ENCODE assay signal across 10 mouse cellular contexts in the genomic region with DNA sequence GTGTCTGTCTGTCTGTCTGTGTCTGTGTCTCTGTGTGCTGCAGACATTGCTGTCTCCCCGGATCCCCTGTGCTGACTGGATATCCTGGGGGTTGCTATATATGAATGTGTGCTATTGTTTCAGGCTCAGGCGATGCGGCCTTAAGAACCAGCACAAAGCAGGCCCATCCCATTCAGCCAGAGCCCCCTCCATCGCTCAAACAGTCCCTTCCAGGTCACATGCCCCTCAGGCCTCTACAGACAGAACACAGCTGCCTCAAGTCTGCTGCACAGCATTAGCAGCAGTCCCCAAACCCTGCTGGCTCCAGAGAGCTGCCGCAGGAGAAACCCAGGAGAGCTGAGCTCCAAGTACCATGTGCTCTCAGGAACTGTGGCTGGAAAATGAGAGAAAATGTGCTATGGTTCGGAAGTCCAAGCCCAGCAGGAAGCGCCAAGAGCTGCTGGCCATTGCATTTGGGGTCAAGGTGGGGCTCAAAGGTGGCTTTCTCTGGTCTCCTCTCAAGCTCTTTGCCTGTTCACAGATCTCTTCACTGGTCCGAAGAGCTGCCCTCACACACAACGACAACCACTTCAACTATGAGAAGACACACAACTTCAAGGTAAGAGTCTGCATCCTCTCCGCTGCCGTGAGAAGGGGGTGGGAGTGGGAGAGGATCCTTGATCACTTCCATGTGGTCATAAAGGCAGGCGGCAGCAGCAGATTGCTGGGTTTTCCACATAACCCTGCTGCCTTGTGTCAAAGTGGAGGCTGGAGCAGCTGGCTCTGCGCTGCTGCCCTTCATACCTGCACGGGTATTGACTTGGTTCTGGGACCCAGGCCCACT. TPM values are rescaled to one million over a fixed set of nuclear protein-coding genes. Genes with fewer than 3 reads are reported as not detected.
DNase-seq lines count a peak whose midpoint lies in the region; ATAC-seq and TF ChIP-seq lines count a peak whose summit lies in the region.
"Had no signal": no experiment of that assay in that cellular context is flagged by ENCODE, and none has a peak within 500 bp of the region (broad histone marks: within the 10 kb centered on the region; RNA-seq: fewer than 3 reads in every experiment).

No protein-coding gene starts in this region.

- no peak overlapping the region for H3K4me3 ChIP-seq in forebrain, embryonic 10.5 days
- H3K4me3 ChIP-seq in forebrain, embryonic 16.5 days (replicated peaks; ENCODE audit: low read length), result no peak overlapping the region
- no peak overlapping the region for H3K4me3 ChIP-seq in limb, embryonic 14.5 days (replicated peaks; ENCODE audit: low read length)
- H3K4me3 ChIP-seq: limb, embryonic 15.5 days had no signal

- peaks cover 6% of the 10 kb centered on the region for H3K27me3 ChIP-seq in forebrain, embryonic 10.5 days (ENCODE audit: poor library complexity, severe bottlenecking)
- H3K27me3 ChIP-seq in forebrain, embryonic 16.5 days (replicated peaks; ENCODE audit: control insufficient read depth, insufficient read depth, low read length), result no peaks in the 10 kb centered on the region
- H3K27me3 ChIP-seq in limb, embryonic 14.5 days (ENCODE audit: control insufficient read depth, insufficient read depth, low read length), result no peaks in the 10 kb centered on the region
- H3K27me3 ChIP-seq: limb, embryonic 15.5 days had no signal

- H3K9ac ChIP-seq in forebrain, embryonic 16.5 days (replicated peaks; ENCODE audit: low read depth, low read length), result no peak overlapping the region
- peak overlapping the region; percentile 28; the same call in 1 of the 2 replicates for H3K9ac ChIP-seq in limb, embryonic 14.5 days (ENCODE audit: low read depth, low read length, severe bottlenecking)
- H3K9ac ChIP-seq: limb, embryonic 15.5 days had no signal

- H3K4me2 ChIP-seq in forebrain, embryonic 16.5 days (ENCODE audit: low read length), result no peak overlapping the region
- H3K4me2 ChIP-seq in limb, embryonic 14.5 days (replicated peaks; ENCODE audit: low read depth, low read length, severe bottlenecking), result 0 out of 2 replicates have a peak overlapping the region, but pooled peaks have one; percentile 13
- H3K4me2 ChIP-seq: limb, embryonic 15.5 days had no signal

- no peak for DNase-seq in forebrain, embryonic 10.5 days (ENCODE audit: extremely low spot score, low spot score)
- DNase-seq in layer of hippocampus, adult 11-12 months (ENCODE audit: low spot score), result peak; percentile 50
- no peak for DNase-seq in layer of hippocampus, adult 9-10 months (ENCODE audit: low spot score)
- DNase-seq in embryo, embryonic 11 days, result peak; percentile 52
- DNase-seq in limb, embryonic 14.5 days (ENCODE audit: low spot score), result no peak
- DNase-seq in adrenal gland, postnatal 10 days, result no peak
- no peak for DNase-seq in spleen, adult 18-20 months
- DNase-seq: cerebellum, adult 9-10 months had no signal

- H3K27ac ChIP-seq in forebrain, embryonic 10.5 days, result peak overlapping the region; percentile 77
- no peak overlapping the region for H3K27ac ChIP-seq in forebrain, embryonic 16.5 days (ENCODE audit: low read length)
- peak overlapping the region; percentile 33 for H3K27ac ChIP-seq in limb, embryonic 14.5 days (replicated peaks; ENCODE audit: low read depth, low read length)
- H3K27ac ChIP-seq: limb, embryonic 15.5 days had no signal

- no peak for TF ChIP-seq POLR2A in limb, embryonic 14.5 days (IDR thresholded peaks at IDR 0.05; ENCODE audit: borderline replicate concordance, extremely low read depth, insufficient read depth, insufficient read length)

- WGBS in forebrain, embryonic 10.5 days, result 63% methylated on average over 14 of the region's 14 CpGs
- WGBS in forebrain, embryonic 16.5 days, result 70% methylated on average over 14 of the region's 14 CpGs
- 35% methylated on average over 14 of the region's 14 CpGs for WGBS in limb, embryonic 14.5 days

- no peak for ATAC-seq in forebrain, embryonic 16.5 days
- ATAC-seq in limb, embryonic 14.5 days (ENCODE audit: low FRiP score, low read depth), result peak; percentile 75

- H3K36me3 ChIP-seq in forebrain, embryonic 10.5 days (replicated peaks), result no peaks in the 10 kb centered on the region
- H3K36me3 ChIP-seq in forebrain, embryonic 16.5 days (ENCODE audit: control insufficient read depth, insufficient read depth), result no peaks in the 10 kb centered on the region
- no peaks in the 10 kb centered on the region for H3K36me3 ChIP-seq in limb, embryonic 14.5 days (ENCODE audit: control insufficient read depth, insufficient read depth, low read length)
- H3K36me3 ChIP-seq: limb, embryonic 15.5 days had no signal

- H3K4me1 ChIP-seq in forebrain, embryonic 10.5 days, result peaks cover 57% of the 10 kb centered on the region
- H3K4me1 ChIP-seq in forebrain, embryonic 16.5 days (replicated peaks; ENCODE audit: control insufficient read depth, insufficient read depth, low read length), result 0 out of 2 replicates have a peak, but pooled peaks cover 4% of the 10 kb centered on the region
- H3K4me1 ChIP-seq in limb, embryonic 14.5 days (ENCODE audit: control insufficient read depth, insufficient read depth, low read length), result peaks cover 14% of the 10 kb centered on the region

- no peaks in the 10 kb centered on the region for H3K9me3 ChIP-seq in forebrain, embryonic 10.5 days
- no peaks in the 10 kb centered on the region for H3K9me3 ChIP-seq in forebrain, embryonic 16.5 days (ENCODE audit: control insufficient read depth, low read length)
- no peaks in the 10 kb centered on the region for H3K9me3 ChIP-seq in limb, embryonic 14.5 days (ENCODE audit: control insufficient read depth, low read length)
- H3K9me3 ChIP-seq: limb, embryonic 15.5 days had no signal

RNA-seq across cellular contexts. Expression of gene Prr15, which starts 52.9 kb away (rescaled TPM):
- polyA plus RNA-seq in forebrain, embryonic 10.5 days (2016; fragmentation: Nextera tagmentation; extraction: Ambion mirVana), result 3.3 and 4.7 TPM in 2 replicates
- polyA plus RNA-seq in forebrain, embryonic 16.5 days (2015; fragmentation: Nextera tagmentation; extraction: Ambion mirVana), result 2.7 and 2.8 TPM in 2 replicates
- polyA plus RNA-seq in limb, embryonic 14.5 days (2012; rRNA removed), result 0.28 and 0.35 TPM in 2 replicates
- 0.40 and 0.76 TPM in 2 replicates for polyA plus RNA-seq in limb, embryonic 14.5 days (2014; fragmentation: Nextera tagmentation; extraction: Ambion mirVana)
- 1 to 10 TPM; 4.7 to 5.2 TPM for total RNA-seq in adrenal gland, postnatal 10 days (2021)

Comparison
In these comparisons a context has a peak if more than half of its experiments do, and no peak if none do; other contexts are left out.
1. DNase-seq: peak in layer of hippocampus, adult 11-12 months (single experiment) and embryo, embryonic 11 days (single experiment); none in forebrain, embryonic 10.5 days (single experiment), layer of hippocampus, adult 9-10 months (single experiment), limb, embryonic 14.5 days (single experiment), adrenal gland, postnatal 10 days (single experiment) and spleen, adult 18-20 months (0 of 2).